In genomic region chr17:28451914-28452313, GRCm38 (mm10) we compare ENCODE assay signal across 18 mouse cellular contexts.
DNase-seq lines count a peak whose midpoint lies in the region; ATAC-seq and TF ChIP-seq lines count a peak whose summit lies in the region.
"Had no signal": no experiment of that assay in that cellular context is flagged by ENCODE, and none has a peak within 500 bp of the region (broad histone marks: within the 10 kb centered on the region; RNA-seq: fewer than 3 reads in every experiment).

No protein-coding gene starts in this region.

- no peaks in the 10 kb centered on the region for H3K9me3 ChIP-seq in intestine, embryonic 14.5 days (ENCODE audit: control insufficient read depth, low read length)
- H3K9me3 ChIP-seq in intestine, postnatal 0 days (ENCODE audit: control insufficient read depth), result no peaks in the 10 kb centered on the region
- H3K9me3 ChIP-seq in midbrain, postnatal 0 days (ENCODE audit: low read length), result no peaks in the 10 kb centered on the region
- H3K9me3 ChIP-seq in midbrain, embryonic 10.5 days (replicated peaks), result no peaks in the 10 kb centered on the region
- H3K9me3 ChIP-seq: forebrain, embryonic 12.5 days; heart, embryonic 12.5 days had no signal

- no peak for TF ChIP-seq CTCF in intestine, postnatal 0 days (IDR thresholded peaks at IDR 0.05; ENCODE audit: low read depth)
- no peak for TF ChIP-seq CTCF in midbrain, postnatal 0 days (IDR thresholded peaks at IDR 0.05)

- no peak overlapping the region for H3K4me3 ChIP-seq in intestine, embryonic 14.5 days (ENCODE audit: low read depth, low read length)
- H3K4me3 ChIP-seq in intestine, postnatal 0 days (ENCODE audit: low read depth, low read length), result no peak overlapping the region
- no peak overlapping the region for H3K4me3 ChIP-seq in midbrain, postnatal 0 days (ENCODE audit: low read depth, low read length)
- H3K4me3 ChIP-seq in midbrain, embryonic 10.5 days, result no peak overlapping the region
- H3K4me3 ChIP-seq: forebrain, embryonic 12.5 days; heart, embryonic 12.5 days had no signal

- no peak overlapping the region for H3K4me2 ChIP-seq in intestine, embryonic 14.5 days (ENCODE audit: low read length)
- H3K4me2 ChIP-seq in intestine, postnatal 0 days (replicated peaks; ENCODE audit: low read depth), result no peak overlapping the region
- H3K4me2 ChIP-seq in midbrain, postnatal 0 days (ENCODE audit: low read depth, low read length, poor library complexity, severe bottlenecking), result no peak overlapping the region
- H3K4me2 ChIP-seq: forebrain, embryonic 12.5 days; heart, embryonic 12.5 days had no signal

- WGBS in intestine, embryonic 14.5 days, result 89% methylated on average over 3 of the region's 3 CpGs
- 76% methylated on average over 3 of the region's 3 CpGs for WGBS in intestine, postnatal 0 days
- WGBS in midbrain, postnatal 0 days, result 87% methylated on average over 3 of the region's 3 CpGs
- WGBS in midbrain, embryonic 10.5 days, result 97% methylated on average over 3 of the region's 3 CpGs

- no peaks in the 10 kb centered on the region for H3K27me3 ChIP-seq in intestine, embryonic 14.5 days (replicated peaks; ENCODE audit: control insufficient read depth, insufficient read depth, low read length)
- H3K27me3 ChIP-seq in intestine, postnatal 0 days (replicated peaks; ENCODE audit: control insufficient read depth, insufficient read depth, low read length), result no peaks in the 10 kb centered on the region
- H3K27me3 ChIP-seq in midbrain, postnatal 0 days (ENCODE audit: insufficient read depth, low read length), result no peaks in the 10 kb centered on the region
- no peaks in the 10 kb centered on the region for H3K27me3 ChIP-seq in midbrain, embryonic 10.5 days (ENCODE audit: low read depth, poor library complexity, severe bottlenecking)
- H3K27me3 ChIP-seq: forebrain, embryonic 12.5 days; heart, embryonic 12.5 days had no signal

- no peak overlapping the region for H3K9ac ChIP-seq in intestine, embryonic 14.5 days (ENCODE audit: low read length)
- H3K9ac ChIP-seq in intestine, postnatal 0 days (ENCODE audit: low read depth, low read length), result no peak overlapping the region
- H3K9ac ChIP-seq in midbrain, postnatal 0 days (replicated peaks; ENCODE audit: low read length, poor library complexity, severe bottlenecking), result no peak overlapping the region
- H3K9ac ChIP-seq: forebrain, embryonic 12.5 days; heart, embryonic 12.5 days; liver, embryonic 14.5 days had no signal

- H3K4me1 ChIP-seq in intestine, embryonic 14.5 days (replicated peaks; ENCODE audit: control insufficient read depth, insufficient read depth, low read length), result peaks cover 5% of the 10 kb centered on the region
- H3K4me1 ChIP-seq in intestine, postnatal 0 days (replicated peaks; ENCODE audit: control insufficient read depth, insufficient read depth, low read length), result no peaks in the 10 kb centered on the region
- 0 out of 2 replicates have a peak, but pooled peaks cover 8% of the 10 kb centered on the region for H3K4me1 ChIP-seq in midbrain, postnatal 0 days (ENCODE audit: insufficient read depth, low read length)
- H3K4me1 ChIP-seq in midbrain, embryonic 10.5 days, result no peaks in the 10 kb centered on the region

- no peak for ATAC-seq in intestine, embryonic 14.5 days (replicated peaks; ENCODE audit: low FRiP score, low TSS enrichment, low read depth)
- ATAC-seq in intestine, postnatal 0 days, result no peak
- no peak for ATAC-seq in midbrain, postnatal 0 days (ENCODE audit: low FRiP score)
- no peak for ATAC-seq in erythroblast, adult 5-6 weeks (replicated peaks; ENCODE audit: low FRiP score, poor library complexity, severe bottlenecking)

- DNase-seq in intestine, embryonic 14.5 days (ENCODE audit: low spot score), result no peak
- DNase-seq in kidney, postnatal 36 days, result peak; percentile 41 to 55
- DNase-seq in kidney, adult 18-20 months, result no peak
- DNase-seq in midbrain, postnatal 0 days (ENCODE audit: low spot score), result no peak
- DNase-seq in midbrain, embryonic 10.5 days (ENCODE audit: low spot score), result no peak
- DNase-seq: adrenal gland, postnatal 25 days; B cell, adult 2 months; cerebellum, adult 11-12 months; cerebellum, postnatal 14 days; lung, postnatal 10 days; retina, postnatal 1 day; right cerebral cortex, postnatal 4 days; thymus, adult 2 months had no signal

- no peaks in the 10 kb centered on the region for H3K36me3 ChIP-seq in intestine, embryonic 14.5 days (ENCODE audit: control insufficient read depth, insufficient read depth, low read length)
- H3K36me3 ChIP-seq in intestine, postnatal 0 days (ENCODE audit: control insufficient read depth, insufficient read depth), result no peaks in the 10 kb centered on the region
- H3K36me3 ChIP-seq in midbrain, postnatal 0 days (ENCODE audit: insufficient read depth, low read length), result no peaks in the 10 kb centered on the region
- no peaks in the 10 kb centered on the region for H3K36me3 ChIP-seq in midbrain, embryonic 10.5 days
- H3K36me3 ChIP-seq: forebrain, embryonic 12.5 days; heart, embryonic 12.5 days had no signal

- H3K27ac ChIP-seq in intestine, embryonic 14.5 days (ENCODE audit: low read depth), result 0 out of 2 replicates have a peak overlapping the region, but pooled peaks have one; percentile 27
- no peak overlapping the region for H3K27ac ChIP-seq in intestine, postnatal 0 days (ENCODE audit: low read depth, low read length)
- 0 out of 2 replicates have a peak overlapping the region, but pooled peaks have one; percentile 49 for H3K27ac ChIP-seq in midbrain, postnatal 0 days (ENCODE audit: low read depth, low read length)
- H3K27ac ChIP-seq in midbrain, embryonic 10.5 days (replicated peaks), result no peak overlapping the region
- H3K27ac ChIP-seq: forebrain, embryonic 12.5 days; liver, embryonic 14.5 days had no signal

Comparison
In these comparisons a context has a peak if more than half of its experiments do, and no peak if none do; other contexts are left out.
1. DNase-seq: peak in kidney, postnatal 36 days (2 of 2); none in intestine, embryonic 14.5 days (single experiment), kidney, adult 18-20 months (single experiment), midbrain, postnatal 0 days (single experiment) and midbrain, embryonic 10.5 days (single experiment).
2. H3K27ac ChIP-seq: peak in intestine, embryonic 14.5 days (single experiment) and midbrain, postnatal 0 days (single experiment); none in intestine, postnatal 0 days (single experiment) and midbrain, embryonic 10.5 days (single experiment).